Mouse (Mus musculus): Measurements from ENCODE around the gene Gm10715.
"Not testable (repeated sequence)": the region's sequence is repeated elsewhere in the genome, so short reads cannot be mapped to it uniquely, and the experiment has no call there.

Gm10715 gene

DNA sequence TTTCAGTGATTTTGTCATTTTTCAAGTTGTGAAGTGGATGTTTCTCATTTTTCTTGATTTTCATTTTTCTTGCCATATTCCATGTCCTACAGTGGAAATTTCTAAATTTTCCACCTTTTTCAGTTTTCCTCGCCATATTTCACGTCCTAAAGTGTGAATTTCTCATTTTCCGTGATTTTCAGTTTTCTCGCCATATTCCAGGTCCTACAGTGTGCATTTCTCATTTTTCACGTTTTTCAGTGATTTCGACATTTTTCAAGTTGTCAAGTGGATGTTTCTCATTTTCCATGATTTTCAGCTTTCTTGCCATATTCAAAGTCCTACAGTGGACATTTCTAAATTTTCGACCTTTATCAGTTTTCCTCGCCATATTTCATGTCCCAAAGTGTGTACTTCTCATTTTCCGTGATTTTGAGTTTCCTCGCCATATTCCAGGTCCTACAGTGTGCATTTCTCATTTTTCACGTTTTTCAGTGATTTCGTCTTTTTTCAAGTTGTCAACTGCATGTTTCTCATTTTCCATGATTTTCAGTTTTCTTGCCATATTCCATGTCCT, 11.7 kb upstream of the Gm10715 start, which contains the start of gene Gm10717:
Gene Gm10717 (plus strand): TSS at position 506 of the 556 bp plus-strand sequence.
- not testable (repeated sequence) for DNase-seq (ENCODE audit: low read depth, low spot score)

DNA sequence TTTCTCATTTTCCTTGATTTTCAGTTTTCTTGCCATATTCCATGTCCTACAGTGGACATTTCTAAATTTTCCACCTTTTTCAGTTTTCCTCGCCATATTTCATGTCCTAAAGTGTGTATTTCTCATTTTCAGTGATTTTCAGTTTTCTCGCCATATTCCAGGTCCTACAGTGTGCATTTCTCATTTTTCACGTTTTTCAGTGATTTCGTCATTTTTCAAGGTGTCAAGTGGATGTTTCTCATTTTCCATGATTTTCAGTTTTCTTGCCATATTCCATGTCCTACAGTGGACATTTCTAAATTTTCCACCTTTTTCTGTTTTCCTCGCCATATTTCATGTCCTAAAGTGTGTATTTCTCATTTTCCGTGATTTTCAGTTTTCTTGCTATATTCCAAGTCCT, 11.0 kb upstream of the Gm10715 start:
- not testable (repeated sequence) for DNase-seq (ENCODE audit: low read depth, low spot score)

DNA sequence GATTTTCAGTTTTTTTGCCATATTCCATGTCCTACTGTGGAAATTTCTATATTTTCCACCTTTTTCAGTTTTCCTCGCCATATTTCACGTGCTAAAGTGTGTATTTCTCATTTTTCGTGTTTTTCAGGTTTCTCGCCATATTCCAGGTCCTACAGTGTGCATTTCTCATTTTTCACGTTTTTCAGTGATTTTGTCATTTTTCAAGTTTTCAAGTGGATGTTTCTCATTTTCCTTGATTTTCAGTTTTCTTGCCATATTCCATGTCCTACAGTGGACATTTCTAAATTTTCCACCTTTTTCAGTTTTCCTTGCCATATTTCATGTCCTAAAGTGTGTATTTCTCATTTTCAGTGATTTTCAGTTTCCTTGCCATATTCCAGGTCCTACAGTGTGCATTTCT, 10.5 kb upstream of the Gm10715 start:
- DNase-seq (ENCODE audit: low read depth, low spot score), result not testable (repeated sequence)

DNA sequence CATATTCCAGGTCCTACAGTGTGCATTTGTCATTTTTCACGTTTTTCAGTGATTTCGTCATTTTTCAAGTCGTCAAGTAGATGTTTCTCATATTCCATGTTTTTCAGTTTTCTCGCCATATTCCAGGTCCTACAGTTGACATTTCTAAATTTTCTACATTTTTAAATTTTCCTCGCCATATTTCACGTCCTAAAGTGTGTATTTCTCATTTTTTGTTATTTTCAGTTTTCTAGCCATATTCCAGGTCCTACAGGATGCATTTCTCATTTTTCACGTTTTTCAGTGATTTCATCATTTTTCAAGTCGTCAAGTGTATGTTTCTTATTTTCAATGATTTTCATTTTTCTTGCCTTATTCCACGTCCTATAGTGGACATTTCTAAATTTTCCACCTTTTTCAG, 9.9 kb upstream of the Gm10715 start:
- DNase-seq (ENCODE audit: low read depth, low spot score), result not testable (repeated sequence)

DNA sequence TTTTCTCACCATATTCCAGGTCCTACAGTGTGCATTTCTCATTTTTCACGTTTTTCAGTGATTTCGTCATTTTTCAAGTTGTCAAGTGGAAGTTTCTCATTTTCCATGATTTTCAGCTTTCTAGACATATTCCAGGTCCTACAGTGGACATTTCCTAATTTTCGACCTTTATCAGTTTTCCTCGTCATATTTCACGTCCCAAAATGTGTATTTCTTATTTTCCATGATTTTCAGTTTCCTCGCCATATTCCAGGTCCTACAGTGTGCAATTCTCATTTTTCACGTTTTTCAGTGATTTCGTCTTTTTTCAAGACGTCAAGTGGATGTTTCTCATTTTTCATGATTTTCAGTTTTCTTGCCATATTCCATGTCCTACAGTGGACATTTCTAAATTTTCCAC, 9.5 kb upstream of the Gm10715 start:
- DNase-seq (ENCODE audit: low read depth, low spot score), result peak; percentile 26

DNA sequence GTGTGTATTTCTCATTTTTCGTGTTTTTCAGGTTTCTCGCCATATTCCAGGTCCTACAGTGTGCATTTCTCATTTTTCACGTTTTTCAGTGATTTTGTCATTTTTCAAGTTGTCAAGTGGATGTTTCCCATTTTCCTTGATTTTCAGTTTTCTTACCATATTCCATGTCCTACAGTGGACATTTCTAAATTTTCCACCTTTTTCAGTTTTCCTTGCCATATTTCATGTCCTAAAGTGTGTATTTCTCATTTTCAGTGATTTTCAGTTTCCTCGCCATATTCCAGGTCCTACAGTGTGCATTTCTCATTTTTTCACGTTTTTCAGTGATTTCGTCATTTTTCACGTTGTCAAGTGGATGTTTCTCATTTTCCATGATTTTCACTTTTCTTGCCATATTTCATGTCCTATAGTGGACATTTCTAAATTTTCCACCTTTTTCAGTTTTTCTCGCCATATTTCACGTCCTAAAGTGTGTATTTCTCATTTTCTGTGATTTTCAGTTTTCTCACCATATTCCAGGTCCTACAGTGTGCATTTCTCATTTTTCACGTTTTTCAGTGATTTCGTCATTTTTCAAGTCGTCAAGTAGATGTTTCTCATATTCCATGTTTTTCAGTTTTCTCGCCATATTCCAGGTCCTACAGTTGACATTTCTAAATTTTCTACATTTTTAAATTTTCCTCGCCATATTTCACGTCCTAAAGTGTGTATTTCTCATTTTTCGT, 7.2 kb upstream of the Gm10715 start:
- not testable (repeated sequence) for DNase-seq (ENCODE audit: low read depth, low spot score)

DNA sequence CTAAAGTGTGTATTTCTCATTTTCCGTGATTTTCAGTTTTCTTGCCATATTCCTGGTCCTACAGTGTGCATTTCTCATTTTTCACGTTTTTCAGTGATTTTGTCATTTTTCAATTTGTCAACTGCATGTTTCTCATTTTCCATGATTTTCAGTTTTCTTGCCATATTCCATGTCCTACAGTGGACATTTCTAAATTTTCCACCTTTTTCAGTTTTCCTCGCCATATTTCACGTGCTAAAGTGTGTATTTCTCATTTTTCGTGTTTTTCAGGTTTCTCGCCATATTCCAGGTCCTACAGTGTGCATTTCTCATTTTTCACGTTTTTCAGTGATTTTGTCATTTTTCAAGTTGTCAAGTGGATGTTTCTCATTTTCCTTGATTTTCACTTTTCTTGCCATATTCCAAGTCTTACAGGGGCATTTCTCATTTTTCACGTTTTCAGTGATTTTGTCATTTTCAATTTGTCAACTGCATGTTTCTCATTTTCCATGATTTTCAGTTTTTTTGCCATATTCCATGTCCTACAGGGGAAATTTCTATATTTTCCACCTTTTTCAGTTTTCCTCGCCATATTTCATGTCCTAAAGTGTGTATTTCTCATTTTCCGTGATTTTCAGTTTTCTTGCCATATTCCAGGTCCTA, 5.9 kb upstream of the Gm10715 start:
- peak; percentile 36 for DNase-seq (ENCODE audit: low read depth, low spot score)

DNA sequence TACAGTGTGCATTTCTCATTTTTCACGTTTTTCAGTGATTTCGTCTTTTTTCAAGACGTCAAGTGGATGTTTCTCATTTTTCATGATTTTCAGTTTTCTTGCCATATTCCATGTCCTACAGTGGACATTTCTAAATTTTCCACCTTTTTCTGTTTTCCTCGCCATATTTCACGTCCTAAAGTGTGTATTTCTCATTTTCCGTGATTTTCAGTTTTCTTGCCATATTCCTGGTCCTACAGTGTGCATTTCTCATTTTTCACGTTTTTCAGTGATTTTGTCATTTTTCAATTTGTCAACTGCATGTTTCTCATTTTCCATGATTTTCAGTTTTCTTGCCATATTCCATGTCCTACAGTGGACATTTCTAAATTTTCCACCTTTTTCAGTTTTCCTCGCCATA, 2.4 kb upstream of the Gm10715 start, which contains the start of gene Gm17535:
Gene Gm17535 (plus strand): TSS at position 301 of the 400 bp plus-strand sequence.
- not testable (repeated sequence) for DNase-seq (ENCODE audit: low read depth, low spot score)

DNA sequence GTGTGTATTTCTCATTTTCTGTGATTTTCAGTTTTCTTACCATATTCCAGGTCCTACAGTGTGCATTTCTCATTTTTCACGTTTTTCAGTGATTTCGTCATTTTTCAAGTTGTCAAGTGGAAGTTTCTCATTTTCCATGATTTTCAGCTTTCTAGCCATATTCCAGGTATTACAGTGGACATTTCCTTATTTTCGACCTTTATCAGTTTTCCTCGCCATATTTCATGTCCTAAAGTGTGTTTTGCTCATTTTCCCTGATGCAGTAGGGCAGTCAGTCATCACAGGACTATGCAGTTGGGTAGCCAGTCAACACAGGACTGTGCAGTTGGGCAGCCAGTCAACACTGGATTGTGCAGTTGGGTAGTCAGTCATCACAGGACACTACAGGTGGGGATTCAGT, 1.5 kb downstream of the Gm10715 start:
- DNase-seq (ENCODE audit: low read depth, low spot score), result peak; percentile 8
